Mouse (Mus musculus): ENCODE results near the gene Itih3. TPM values are rescaled to one million over a fixed set of nuclear protein-coding genes. Genes with fewer than 3 reads are reported as not detected.

Gene Itih3
- polyA plus RNA-seq, 1 experiment from 2014 or later: 0.39 TPM

DNA sequence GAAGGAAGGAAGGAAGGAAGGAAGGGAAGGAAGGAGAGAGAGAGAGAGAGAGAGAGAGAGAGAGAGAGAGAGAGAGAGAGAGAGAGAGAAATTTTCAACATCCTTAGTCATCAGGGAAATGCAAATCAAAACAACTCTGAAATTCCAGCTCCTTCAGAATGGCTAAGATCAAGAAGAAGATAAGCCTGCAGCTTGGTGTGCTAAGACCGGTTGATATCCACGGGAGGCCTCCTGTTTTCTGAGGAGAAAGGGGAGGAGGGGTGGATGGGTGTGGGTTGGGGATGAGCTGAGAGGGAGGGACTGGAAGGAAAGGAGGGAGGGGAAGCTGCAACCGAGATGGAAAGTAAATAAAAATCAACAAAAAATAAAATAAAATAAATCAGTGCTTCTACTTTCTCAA lies 38.3 kb downstream of the Itih3 start:
- 4% methylated on average over 3 of the region's 3 CpGs for WGBS
- Histone ChIP-seq H3K36me3 (ENCODE audit: control insufficient read depth, insufficient read depth, low read length) (no peaks in the 10 kb centered on the region), H3K4me2 (ENCODE audit: low read depth, low read length) (no peak overlapping the region), H3K27ac (replicated peaks; ENCODE audit: low read depth, low read length) (no peak overlapping the region), H3K4me1 (ENCODE audit: control insufficient read depth, insufficient read depth, low read length) (peaks cover 3% of the 10 kb centered on the region; the same call in 1 of the 2 replicates), H3K4me3 (ENCODE audit: low read depth, low read length) (no peak overlapping the region), H3K27me3 (replicated peaks; ENCODE audit: control insufficient read depth, insufficient read depth, low read length) (no peaks in the 10 kb centered on the region), H3K9ac (ENCODE audit: low read depth, low read length) (no peak overlapping the region), H3K9me3 (ENCODE audit: control insufficient read depth, low read length) (no peaks in the 10 kb centered on the region)
- DNase-seq (ENCODE audit: low spot score): peak; percentile 32
- ATAC-seq (ENCODE audit: low read depth): no peak

DNA sequence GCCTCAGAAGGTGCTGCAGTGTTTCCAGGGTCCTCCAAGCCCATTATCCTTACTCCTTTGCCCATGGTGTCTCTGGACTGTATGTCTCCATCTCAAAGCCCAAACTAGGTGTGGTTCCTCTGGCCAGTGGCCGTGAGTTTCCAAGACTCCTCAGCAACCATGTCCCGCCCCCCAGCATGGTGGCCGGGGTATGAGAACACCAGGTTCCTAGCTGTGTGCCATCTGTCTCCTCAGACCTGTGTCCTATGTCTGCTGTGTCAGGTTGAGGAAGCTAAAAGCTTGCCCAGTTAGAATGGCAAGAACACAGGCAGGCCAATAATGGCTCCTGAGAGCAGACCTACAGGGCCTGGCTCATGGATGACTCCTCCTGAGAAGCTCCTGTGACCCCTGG lies 41.8 kb downstream of the Itih3 start:
- Histone ChIP-seq H3K4me3 (ENCODE audit: low read depth, low read length) (no peak overlapping the region), H3K4me1 (ENCODE audit: control insufficient read depth, insufficient read depth, low read length) (no peaks in the 10 kb centered on the region), H3K4me2 (ENCODE audit: low read depth, low read length) (no peak overlapping the region), H3K36me3 (ENCODE audit: control insufficient read depth, insufficient read depth, low read length) (peaks cover 7% of the 10 kb centered on the region; the same call in 1 of the 2 replicates), H3K27ac (replicated peaks; ENCODE audit: low read depth, low read length) (no peak overlapping the region), H3K9me3 (ENCODE audit: control insufficient read depth, low read length) (no peaks in the 10 kb centered on the region), H3K9ac (ENCODE audit: low read depth, low read length) (no peak overlapping the region), H3K27me3 (replicated peaks; ENCODE audit: control insufficient read depth, insufficient read depth, low read length) (no peaks in the 10 kb centered on the region)
- ATAC-seq (ENCODE audit: low read depth) (no peak), DNase-seq (ENCODE audit: low spot score) (no peak)
- WGBS: 88% methylated on average over 3 of the region's 3 CpGs

DNA sequence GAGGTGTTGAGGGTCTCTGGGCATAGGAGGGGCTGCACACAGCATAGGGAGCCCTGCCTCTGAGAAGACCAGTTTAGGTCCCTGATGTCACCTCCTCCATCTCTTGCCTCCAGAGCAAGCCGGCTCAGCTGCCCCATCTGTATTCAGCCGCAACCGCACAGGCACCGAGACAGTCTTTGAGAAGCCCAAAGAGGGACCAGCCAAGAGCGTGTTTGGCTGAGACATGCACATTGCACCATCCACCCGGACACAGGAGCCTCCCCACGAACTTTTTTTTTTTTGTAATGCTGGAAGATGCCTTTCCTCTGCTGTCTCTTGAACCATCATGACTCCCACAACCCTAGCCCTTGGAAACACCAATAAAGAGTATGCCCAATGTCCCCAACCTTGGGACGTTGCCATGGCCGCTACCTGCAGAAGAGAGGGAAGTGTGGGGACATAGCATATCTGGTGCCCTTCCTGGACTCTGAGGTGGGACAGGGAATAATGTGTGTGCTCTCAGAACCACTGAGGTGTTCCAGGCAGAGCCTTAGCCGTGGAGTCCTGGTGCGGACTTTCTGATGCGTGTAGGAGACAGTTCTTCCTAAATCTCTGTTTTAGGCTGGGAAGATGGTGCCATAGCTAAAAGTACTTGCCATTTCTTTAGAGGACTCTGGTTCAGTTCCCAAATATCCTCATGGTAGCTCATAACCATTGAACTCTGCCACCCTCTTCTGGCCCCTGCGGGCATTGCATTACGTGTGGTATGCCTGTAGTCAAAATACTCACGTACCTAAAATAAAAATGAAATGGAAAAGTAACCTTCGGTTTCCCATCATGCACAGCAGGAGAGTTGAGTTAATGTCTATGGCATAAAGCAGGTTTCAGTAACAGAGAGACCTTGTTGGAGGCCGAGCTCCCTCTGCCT lies 42.5 kb downstream of the Itih3 start:
- DNase-seq (ENCODE audit: low spot score): peak; percentile 13
- no peak overlapping the region for H3K27ac ChIP-seq (replicated peaks; ENCODE audit: low read depth, low read length)
- WGBS: 87% methylated on average over 17 of the region's 17 CpGs

GRCm38 (mm10) chr14:30880251-30880650 lies 43.3 kb downstream of the Itih3 start:
- Histone ChIP-seq H3K4me2 (ENCODE audit: low read depth, low read length) (0 out of 2 replicates have a peak overlapping the region, but pooled peaks have one; percentile 7), H3K27ac (replicated peaks; ENCODE audit: low read depth, low read length) (peak overlapping the region; percentile 21; the same call in 1 of the 2 replicates), H3K9ac (ENCODE audit: low read depth, low read length) (no peak overlapping the region), H3K9me3 (ENCODE audit: control insufficient read depth, low read length) (no peaks in the 10 kb centered on the region), H3K4me1 (ENCODE audit: control insufficient read depth, insufficient read depth, low read length) (no peaks in the 10 kb centered on the region), H3K27me3 (replicated peaks; ENCODE audit: control insufficient read depth, insufficient read depth, low read length) (no peaks in the 10 kb centered on the region), H3K36me3 (ENCODE audit: control insufficient read depth, insufficient read depth, low read length) (peaks cover 15% of the 10 kb centered on the region; the same call in 1 of the 2 replicates), H3K4me3 (ENCODE audit: low read depth, low read length) (no peak overlapping the region)
- WGBS: 61% methylated on average over 8 of the region's 8 CpGs
- DNase-seq (ENCODE audit: low spot score): no peak
- ATAC-seq (ENCODE audit: low read depth): no peak

More for the DNA sequence above, 42.5 kb downstream of the Itih3 start:
- Histone ChIP-seq H3K9me3 (ENCODE audit: control insufficient read depth, low read length) (no peaks in the 10 kb centered on the region), H3K36me3 (ENCODE audit: control insufficient read depth, insufficient read depth, low read length) (peaks cover 13% of the 10 kb centered on the region; the same call in 1 of the 2 replicates), H3K4me2 (ENCODE audit: low read depth, low read length) (no peak overlapping the region), H3K4me3 (ENCODE audit: low read depth, low read length) (no peak overlapping the region), H3K27me3 (replicated peaks; ENCODE audit: control insufficient read depth, insufficient read depth, low read length) (no peaks in the 10 kb centered on the region), H3K4me1 (ENCODE audit: control insufficient read depth, insufficient read depth, low read length) (no peaks in the 10 kb centered on the region), H3K9ac (ENCODE audit: low read depth, low read length) (no peak overlapping the region)
- no peak for ATAC-seq (ENCODE audit: low read depth)

DNA sequence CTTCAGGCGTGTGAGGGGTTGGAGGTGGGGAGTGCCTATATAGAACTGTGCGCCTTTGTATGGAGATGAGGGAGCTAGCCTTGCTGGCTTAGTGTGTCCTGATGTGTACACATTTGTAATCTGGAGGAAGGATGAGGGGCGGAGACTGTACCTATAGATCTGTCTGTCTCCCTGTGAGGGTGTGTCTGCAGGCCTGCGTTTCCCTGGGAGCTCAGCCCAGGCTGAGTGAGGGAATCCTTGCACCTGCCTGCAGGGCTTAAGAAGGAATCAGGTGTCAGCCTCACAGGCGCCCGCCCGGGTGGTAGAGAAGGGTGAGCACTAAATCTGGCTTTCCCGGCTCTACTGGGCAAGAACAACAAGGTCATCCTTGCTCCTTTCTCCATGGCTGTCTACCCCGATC lies 43.8 kb downstream of the Itih3 start:
- H3K27ac ChIP-seq (replicated peaks; ENCODE audit: low read depth, low read length): peak overlapping the region; percentile 46; the same call in 1 of the 2 replicates
- no peaks in the 10 kb centered on the region for H3K27me3 ChIP-seq (replicated peaks; ENCODE audit: control insufficient read depth, insufficient read depth, low read length)
- H3K9me3 ChIP-seq (ENCODE audit: control insufficient read depth, low read length): no peaks in the 10 kb centered on the region
- ATAC-seq (ENCODE audit: low read depth) (peak; percentile 86), DNase-seq (ENCODE audit: low spot score) (peak; percentile 79)
- H3K9ac ChIP-seq (ENCODE audit: low read depth, low read length): no peak overlapping the region
- peaks cover 16% of the 10 kb centered on the region; the same call in 1 of the 2 replicates for H3K36me3 ChIP-seq (ENCODE audit: control insufficient read depth, insufficient read depth, low read length)
- no peaks in the 10 kb centered on the region for H3K4me1 ChIP-seq (ENCODE audit: control insufficient read depth, insufficient read depth, low read length)
- WGBS: 49% methylated on average over 9 of the region's 9 CpGs
- no peak overlapping the region for H3K4me3 ChIP-seq (ENCODE audit: low read depth, low read length)
- no peak overlapping the region for H3K4me2 ChIP-seq (ENCODE audit: low read depth, low read length)

DNA sequence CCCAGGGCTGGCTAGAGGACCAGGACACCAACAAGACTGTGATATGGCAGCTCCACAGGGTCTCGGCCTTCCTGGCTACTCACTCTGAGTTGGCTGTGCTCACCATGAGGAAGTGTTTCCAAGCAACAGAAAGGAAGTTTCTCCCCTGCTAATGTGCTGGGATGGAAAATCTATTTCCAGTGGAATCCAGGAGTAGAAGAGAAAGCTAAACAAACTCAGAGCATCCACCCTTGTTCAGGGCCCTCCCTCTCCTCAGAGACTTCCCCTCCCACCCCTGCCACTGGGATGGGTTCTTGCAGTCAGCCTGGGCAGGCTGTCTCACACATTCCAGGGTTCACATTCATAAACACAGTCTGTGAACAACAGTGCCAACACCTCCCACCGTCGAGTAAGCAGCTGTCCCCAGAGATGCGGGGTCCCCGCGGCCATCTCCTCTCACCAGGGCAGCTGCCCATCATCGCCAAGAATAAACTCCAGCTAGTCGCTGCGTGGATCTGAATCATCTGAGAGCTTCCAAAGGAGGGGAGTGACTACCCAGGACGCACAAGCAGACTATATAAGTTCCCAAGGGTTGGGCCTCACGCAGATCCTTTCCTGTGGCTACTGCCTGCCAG lies 44.5 kb downstream of the Itih3 start, which contains the start of gene Mustn1:
Gene Mustn1 (plus strand): TSS at position 243 of the 614 bp plus-strand sequence.
- DNase-seq (ENCODE audit: low spot score) (peak; percentile 57), ATAC-seq (ENCODE audit: low read depth) (peak; percentile 56; the same call in 1 of the 2 replicates)
- H3K36me3 ChIP-seq (ENCODE audit: control insufficient read depth, insufficient read depth, low read length): peaks cover 23% of the 10 kb centered on the region
- no peaks in the 10 kb centered on the region for H3K9me3 ChIP-seq (ENCODE audit: control insufficient read depth, low read length)
- H3K9ac ChIP-seq (ENCODE audit: low read depth, low read length): no peak within 1 kb of the TSS
- peak within 1 kb of the TSS; percentile 50; the same call in 1 of the 2 replicates for H3K27ac ChIP-seq (replicated peaks; ENCODE audit: low read depth, low read length)
- no peaks in the 10 kb centered on the region for H3K4me1 ChIP-seq (ENCODE audit: control insufficient read depth, insufficient read depth, low read length)
- no peak within 1 kb of the TSS for H3K4me2 ChIP-seq (ENCODE audit: low read depth, low read length)
- no peaks in the 10 kb centered on the region for H3K27me3 ChIP-seq (replicated peaks; ENCODE audit: control insufficient read depth, insufficient read depth, low read length)
- no peak within 1 kb of the TSS for H3K4me3 ChIP-seq (ENCODE audit: low read depth, low read length)
- 68% methylated on average over 10 of the region's 11 CpGs for WGBS

- no peaks in the 10 kb centered on the region for H3K9me3 ChIP-seq (ENCODE audit: control insufficient read depth, low read length)
- H3K36me3 ChIP-seq (ENCODE audit: control insufficient read depth, insufficient read depth, low read length): peaks cover 36% of the 10 kb centered on the region
- ATAC-seq (ENCODE audit: low read depth) (no peak), DNase-seq (ENCODE audit: low spot score) (no peak)
- 89% methylated on average over 3 of the region's 3 CpGs for WGBS
- H3K27ac ChIP-seq (replicated peaks; ENCODE audit: low read depth, low read length): no peak overlapping the region
- H3K27me3 ChIP-seq (replicated peaks; ENCODE audit: control insufficient read depth, insufficient read depth, low read length): no peaks in the 10 kb centered on the region
- no peak overlapping the region for H3K9ac ChIP-seq (ENCODE audit: low read depth, low read length)
- no peak overlapping the region for H3K4me3 ChIP-seq (ENCODE audit: low read depth, low read length)
- no peaks in the 10 kb centered on the region for H3K4me1 ChIP-seq (ENCODE audit: control insufficient read depth, insufficient read depth, low read length)
- no peak overlapping the region for H3K4me2 ChIP-seq (ENCODE audit: low read depth, low read length)
These were observed 45.7 kb downstream of the Itih3 start for GRCm38 (mm10) chr14:30877827-30878226.

DNA sequence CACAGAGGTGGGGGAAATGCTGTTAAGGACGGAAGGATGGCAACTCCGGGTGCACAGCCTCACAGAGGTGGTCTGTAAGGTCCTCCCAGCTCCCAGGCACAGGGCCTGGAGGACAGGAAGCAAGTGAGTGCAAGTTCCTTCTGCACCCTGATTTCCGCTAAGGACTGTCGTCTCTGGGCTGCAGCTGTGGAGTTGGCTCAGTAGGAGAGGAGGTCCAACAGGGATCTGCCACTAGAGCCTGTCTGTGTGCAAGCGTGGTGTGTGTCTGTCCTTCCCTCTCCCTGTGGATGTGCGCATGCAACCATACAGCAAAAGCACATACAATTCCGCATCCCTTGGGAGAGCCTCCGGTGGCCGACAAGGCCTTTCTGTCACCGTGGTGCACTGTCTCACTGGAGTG lies 47.1 kb downstream of the Itih3 start:
- no peak for ATAC-seq (ENCODE audit: low read depth)
- H3K9me3 ChIP-seq (ENCODE audit: control insufficient read depth, low read length): no peaks in the 10 kb centered on the region

More for the DNA sequence above, 47.1 kb downstream of the Itih3 start:
- H3K36me3 ChIP-seq (ENCODE audit: control insufficient read depth, insufficient read depth, low read length): peaks cover 43% of the 10 kb centered on the region
- DNase-seq (ENCODE audit: low spot score): no peak
- no peak overlapping the region for H3K27ac ChIP-seq (replicated peaks; ENCODE audit: low read depth, low read length)
- no peaks in the 10 kb centered on the region for H3K27me3 ChIP-seq (replicated peaks; ENCODE audit: control insufficient read depth, insufficient read depth, low read length)
- 82% methylated on average over 10 of the region's 10 CpGs for WGBS
- no peak overlapping the region for H3K4me2 ChIP-seq (ENCODE audit: low read depth, low read length)
- no peak overlapping the region for H3K9ac ChIP-seq (ENCODE audit: low read depth, low read length)
- H3K4me3 ChIP-seq (ENCODE audit: low read depth, low read length): no peak overlapping the region
- H3K4me1 ChIP-seq (ENCODE audit: control insufficient read depth, insufficient read depth, low read length): no peaks in the 10 kb centered on the region

Measured in embryonic facial prominence, embryonic 14.5 days (tissue).